Mouse (Mus musculus): Measurements from ENCODE around the gene Pdlim7. TPM values are rescaled to one million over a fixed set of nuclear protein-coding genes. Genes with fewer than 3 reads are reported as not detected.

Gene Pdlim7
- polyA plus RNA-seq, 1 experiment: 60.2 TPM

DNA sequence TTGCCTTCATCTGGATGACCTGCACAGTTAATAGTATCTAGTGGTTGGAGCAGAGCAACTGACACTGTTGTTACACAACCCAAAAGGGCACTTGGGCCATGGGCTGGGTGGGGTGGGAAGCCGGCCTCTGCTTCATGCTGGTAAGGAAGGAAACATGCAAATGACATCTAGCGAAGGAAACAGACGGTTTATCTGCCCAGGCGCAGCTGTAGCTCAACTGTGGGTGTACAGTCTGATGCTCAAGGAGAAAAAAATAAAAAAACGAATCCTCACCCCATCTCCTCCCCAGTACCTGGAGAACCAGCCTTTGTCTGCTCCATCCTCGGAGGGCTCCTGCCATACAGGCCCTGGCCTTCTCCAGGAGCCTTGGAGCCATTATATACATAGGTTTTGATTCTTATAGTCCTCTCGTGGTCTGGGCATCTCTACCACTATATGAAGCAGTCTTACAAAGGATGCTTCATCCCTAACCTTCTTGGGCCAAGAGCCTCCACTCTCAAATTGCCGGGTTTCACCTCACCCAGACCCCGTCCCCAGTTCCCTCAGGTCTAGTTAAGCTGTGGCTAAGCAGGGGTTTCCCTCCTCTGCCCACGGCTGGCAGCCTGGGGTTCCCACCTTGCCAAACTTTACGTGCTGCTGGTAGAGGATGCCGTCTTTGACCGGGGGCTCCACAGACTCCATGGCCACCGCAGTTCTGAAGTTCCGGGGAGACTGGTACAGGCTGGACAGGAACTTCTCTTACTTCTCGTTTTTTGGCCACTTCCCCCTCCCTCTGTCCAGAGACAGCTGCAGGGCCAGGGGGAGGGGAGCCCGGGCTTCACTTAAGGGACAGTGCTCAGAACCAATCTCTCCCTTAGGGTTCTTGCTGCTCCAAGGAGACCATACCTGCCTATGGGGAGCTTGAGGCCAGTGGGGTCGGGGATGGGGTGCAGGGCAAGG is 14.6 kb upstream of the Pdlim7 start:
- Histone ChIP-seq H3K4me1 (ENCODE audit: control insufficient read depth, insufficient read depth, insufficient read length, low read length) (peaks cover 2% of the 10 kb centered on the region), H3K27ac (ENCODE audit: insufficient read depth, low read depth, low read length) (peak overlapping the region; percentile 71), H3K4me3 (ENCODE audit: low read depth, low read length) (peak overlapping the region; percentile 56), H3K27me3 (ENCODE audit: control insufficient read depth, insufficient read depth, low read length) (no peaks in the 10 kb centered on the region), H3K36me3 (ENCODE audit: control insufficient read depth, insufficient read depth, low read length) (peaks cover 22% of the 10 kb centered on the region)
- TF ChIP-seq POLR2A (IDR thresholded peaks at IDR 0.05; ENCODE audit: low read depth, low read length) (no peak), CTCF (IDR thresholded peaks at IDR 0.05; ENCODE audit: extremely low read depth, insufficient read length, insufficient replicate concordance, low read depth, low read length) (no peak)
- 67% methylated on average over 18 of the region's 18 CpGs for WGBS

DNA sequence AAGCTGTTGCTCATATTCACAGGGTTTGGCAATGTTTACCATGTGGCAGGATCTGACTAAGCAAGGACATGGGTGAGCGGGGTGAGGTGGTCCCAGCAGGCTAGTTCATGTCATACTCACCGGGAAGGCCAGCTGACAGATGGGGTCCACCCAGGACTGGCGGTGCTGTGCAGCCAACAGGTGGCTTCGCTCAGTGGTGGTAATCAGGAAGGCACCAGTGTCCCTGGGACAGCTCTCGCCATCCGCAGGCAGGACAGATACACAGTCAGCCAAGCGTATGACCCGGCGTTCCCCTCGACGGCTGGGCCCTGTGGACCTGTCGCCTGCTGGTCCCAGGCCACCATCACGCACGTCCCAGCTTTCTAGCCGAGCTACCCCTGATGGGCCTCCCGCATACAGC is 13.7 kb upstream of the Pdlim7 start:
- WGBS: 89% methylated on average over 16 of the region's 16 CpGs

DNA sequence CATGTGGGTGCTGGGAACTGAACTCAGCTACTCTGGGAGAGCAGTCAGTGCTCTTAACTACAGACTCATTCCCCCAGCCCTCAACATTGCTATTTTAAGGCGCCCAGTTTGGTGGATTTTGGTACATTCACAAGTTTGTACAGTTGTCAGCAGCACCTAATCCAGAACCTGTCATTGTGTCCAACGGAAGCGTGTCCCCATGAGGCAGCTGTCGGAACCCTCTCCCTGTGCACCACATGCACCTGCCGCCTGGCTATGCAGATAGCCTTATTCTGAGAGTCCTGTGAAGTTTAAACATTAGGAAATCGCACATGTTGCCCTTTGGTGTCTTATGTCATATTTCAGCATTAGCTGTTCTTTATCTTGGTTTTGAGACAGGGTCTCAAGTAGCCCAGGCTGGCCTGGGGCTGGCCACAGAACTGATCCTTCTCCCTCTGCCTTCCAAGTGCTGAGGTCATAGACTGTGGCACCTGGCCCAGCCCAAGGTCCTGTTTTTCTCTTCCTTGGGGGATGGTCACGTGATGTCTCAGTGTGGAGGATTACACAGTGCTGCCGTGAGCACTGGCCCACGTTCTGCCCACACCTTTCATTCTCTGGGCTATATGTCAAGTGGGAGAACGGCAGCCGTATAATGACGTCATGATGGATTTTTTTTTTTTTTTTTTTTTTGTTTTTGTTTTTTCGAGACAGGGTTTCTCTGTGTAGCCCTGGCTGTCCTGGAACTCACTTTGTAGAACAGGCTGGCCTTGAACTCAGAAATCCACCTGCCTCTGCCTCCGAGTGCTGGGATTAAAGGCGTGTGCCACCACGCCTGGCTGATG is 12.5 kb upstream of the Pdlim7 start:
- Histone ChIP-seq H3K27me3 (ENCODE audit: control insufficient read depth, insufficient read depth, low read length) (no peaks in the 10 kb centered on the region), H3K4me3 (ENCODE audit: low read depth, low read length) (no peak overlapping the region), H3K36me3 (ENCODE audit: control insufficient read depth, insufficient read depth, low read length) (peaks cover 10% of the 10 kb centered on the region), H3K27ac (ENCODE audit: insufficient read depth, low read depth, low read length) (no peak overlapping the region), H3K4me1 (ENCODE audit: control insufficient read depth, insufficient read depth, insufficient read length, low read length) (peaks cover 2% of the 10 kb centered on the region)
- WGBS: 54% methylated on average over 16 of the region's 16 CpGs
- TF ChIP-seq POLR2A (IDR thresholded peaks at IDR 0.05; ENCODE audit: low read depth, low read length) (no peak), CTCF (IDR thresholded peaks at IDR 0.05; ENCODE audit: extremely low read depth, insufficient read length, insufficient replicate concordance, low read depth, low read length) (no peak)

More for the DNA sequence above, 13.7 kb upstream of the Pdlim7 start:
- H3K27me3 ChIP-seq (ENCODE audit: control insufficient read depth, insufficient read depth, low read length): no peaks in the 10 kb centered on the region
- H3K36me3 ChIP-seq (ENCODE audit: control insufficient read depth, insufficient read depth, low read length): peaks cover 21% of the 10 kb centered on the region
- peak overlapping the region; percentile 35; the same call in 1 of the 2 replicates for H3K27ac ChIP-seq (ENCODE audit: insufficient read depth, low read depth, low read length)
- H3K4me1 ChIP-seq (ENCODE audit: control insufficient read depth, insufficient read depth, insufficient read length, low read length): peaks cover 2% of the 10 kb centered on the region
- TF ChIP-seq CTCF (IDR thresholded peaks at IDR 0.05; ENCODE audit: extremely low read depth, insufficient read length, insufficient replicate concordance, low read depth, low read length) (no peak), POLR2A (IDR thresholded peaks at IDR 0.05; ENCODE audit: low read depth, low read length) (no peak)
- H3K4me3 ChIP-seq (ENCODE audit: low read depth, low read length): peak overlapping the region; percentile 45

DNA sequence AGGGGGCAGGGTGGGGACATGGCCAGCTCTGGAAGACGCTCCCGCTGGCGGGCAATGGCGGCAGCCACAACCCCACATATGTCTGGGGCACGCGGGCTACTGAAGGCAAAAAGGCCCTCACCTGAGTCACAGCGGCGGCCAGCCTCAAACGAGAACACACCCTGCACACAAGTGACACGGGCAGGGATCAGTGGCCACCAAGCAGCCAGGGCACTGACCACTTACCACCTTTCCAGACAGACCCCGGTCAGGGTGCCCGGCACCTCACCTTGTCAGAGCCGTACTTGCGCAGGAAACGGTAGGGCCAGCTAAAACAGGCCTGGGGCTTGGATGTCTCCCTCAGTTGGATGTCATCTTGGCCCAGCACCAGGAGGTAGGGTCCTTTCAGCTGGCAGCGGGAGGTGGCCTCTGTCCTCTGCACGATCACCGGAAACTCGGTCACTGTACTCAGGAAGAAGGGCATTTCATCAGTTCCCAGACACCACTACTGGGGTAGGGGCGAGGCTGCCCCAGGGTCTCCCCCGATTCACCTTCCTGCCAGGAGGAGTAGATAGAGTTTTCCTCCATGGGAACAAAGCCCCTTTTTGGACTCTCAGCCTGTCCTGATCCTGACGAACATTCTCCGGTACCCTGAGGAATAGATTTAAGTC is 10.6 kb upstream of the Pdlim7 start:
- Histone ChIP-seq H3K36me3 (ENCODE audit: control insufficient read depth, insufficient read depth, low read length) (no peaks in the 10 kb centered on the region; the same call in 1 of the 2 replicates), H3K4me3 (ENCODE audit: low read depth, low read length) (no peak overlapping the region), H3K4me1 (ENCODE audit: control insufficient read depth, insufficient read depth, insufficient read length, low read length) (no peaks in the 10 kb centered on the region; the same call in 1 of the 2 replicates), H3K27me3 (ENCODE audit: control insufficient read depth, insufficient read depth, low read length) (no peaks in the 10 kb centered on the region), H3K27ac (ENCODE audit: insufficient read depth, low read depth, low read length) (no peak overlapping the region)
- 93% methylated on average over 23 of the region's 23 CpGs for WGBS
- no peak for TF ChIP-seq POLR2A (IDR thresholded peaks at IDR 0.05; ENCODE audit: low read depth, low read length)
- TF ChIP-seq CTCF (IDR thresholded peaks at IDR 0.05; ENCODE audit: extremely low read depth, insufficient read length, insufficient replicate concordance, low read depth, low read length): no peak

DNA sequence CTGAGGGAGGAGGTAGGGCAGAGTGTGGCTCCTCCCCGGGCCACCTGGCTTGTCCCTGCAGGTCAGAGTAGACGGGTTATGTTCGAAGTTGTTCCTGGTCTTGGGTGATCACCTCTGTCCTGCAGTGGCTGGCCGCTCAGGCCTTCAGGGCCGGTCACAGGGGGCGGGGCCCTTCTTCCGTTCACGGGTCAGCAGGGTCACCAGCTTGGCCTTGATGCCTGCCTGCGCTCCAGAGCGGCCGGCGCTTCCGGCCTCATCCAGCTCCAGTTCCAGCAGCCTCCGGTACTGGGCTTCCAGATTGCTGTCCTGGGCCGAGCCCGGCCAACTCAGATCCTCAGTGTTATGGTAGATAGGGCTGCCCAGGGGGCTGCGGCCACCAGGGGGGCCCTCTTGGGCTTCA is 9.8 kb upstream of the Pdlim7 start:
- Histone ChIP-seq H3K4me3 (ENCODE audit: low read depth, low read length) (no peak overlapping the region), H3K4me1 (ENCODE audit: control insufficient read depth, insufficient read depth, insufficient read length, low read length) (no peaks in the 10 kb centered on the region; the same call in 1 of the 2 replicates), H3K27me3 (ENCODE audit: control insufficient read depth, insufficient read depth, low read length) (no peaks in the 10 kb centered on the region), H3K27ac (ENCODE audit: insufficient read depth, low read depth, low read length) (no peak overlapping the region), H3K36me3 (ENCODE audit: control insufficient read depth, insufficient read depth, low read length) (no peaks in the 10 kb centered on the region; the same call in 1 of the 2 replicates)
- no peak for TF ChIP-seq CTCF (IDR thresholded peaks at IDR 0.05; ENCODE audit: extremely low read depth, insufficient read length, insufficient replicate concordance, low read depth, low read length)
- TF ChIP-seq POLR2A (IDR thresholded peaks at IDR 0.05; ENCODE audit: low read depth, low read length): no peak
- WGBS: 63% methylated on average over 17 of the region's 17 CpGs

DNA sequence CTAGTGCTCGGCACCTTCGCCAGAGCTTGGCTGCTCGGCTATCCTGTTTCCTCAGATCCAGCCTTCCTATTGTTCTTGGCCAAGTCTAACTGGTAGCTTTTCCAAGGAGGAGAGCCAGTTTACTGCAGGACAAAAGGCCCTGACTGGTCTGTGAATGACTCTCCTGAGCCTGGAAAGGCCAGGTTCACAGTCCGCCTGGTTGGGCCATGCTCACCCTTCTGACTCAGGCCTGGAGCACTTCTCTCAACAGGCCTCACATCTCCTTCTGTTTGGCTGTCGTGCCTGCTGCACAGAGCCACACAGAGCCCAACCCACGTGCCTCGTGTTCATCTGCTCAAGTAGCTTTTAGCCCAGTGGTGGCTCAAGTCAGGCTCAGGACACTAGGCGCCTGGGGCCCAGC is 9.3 kb upstream of the Pdlim7 start:
- H3K4me1 ChIP-seq (ENCODE audit: control insufficient read depth, insufficient read depth, insufficient read length, low read length): no peaks in the 10 kb centered on the region; the same call in 1 of the 2 replicates
- WGBS: 69% methylated on average over 8 of the region's 8 CpGs
- no peak for TF ChIP-seq POLR2A (IDR thresholded peaks at IDR 0.05; ENCODE audit: low read depth, low read length)
- no peak for TF ChIP-seq CTCF (IDR thresholded peaks at IDR 0.05; ENCODE audit: extremely low read depth, insufficient read length, insufficient replicate concordance, low read depth, low read length)
- H3K36me3 ChIP-seq (ENCODE audit: control insufficient read depth, insufficient read depth, low read length): no peaks in the 10 kb centered on the region; the same call in 1 of the 2 replicates
- H3K27me3 ChIP-seq (ENCODE audit: control insufficient read depth, insufficient read depth, low read length): no peaks in the 10 kb centered on the region
- H3K27ac ChIP-seq (ENCODE audit: insufficient read depth, low read depth, low read length): no peak overlapping the region
- no peak overlapping the region for H3K4me3 ChIP-seq (ENCODE audit: low read depth, low read length)
